Mouse (Mus musculus): ENCODE data around the gene Eps8l1. TPM values are rescaled to one million over a fixed set of nuclear protein-coding genes. Genes with fewer than 3 reads are reported as not detected.

Eps8l1 gene
- total RNA-seq, 2 experiments from 2014 or later = 1.5 to 3.7 TPM

DNA sequence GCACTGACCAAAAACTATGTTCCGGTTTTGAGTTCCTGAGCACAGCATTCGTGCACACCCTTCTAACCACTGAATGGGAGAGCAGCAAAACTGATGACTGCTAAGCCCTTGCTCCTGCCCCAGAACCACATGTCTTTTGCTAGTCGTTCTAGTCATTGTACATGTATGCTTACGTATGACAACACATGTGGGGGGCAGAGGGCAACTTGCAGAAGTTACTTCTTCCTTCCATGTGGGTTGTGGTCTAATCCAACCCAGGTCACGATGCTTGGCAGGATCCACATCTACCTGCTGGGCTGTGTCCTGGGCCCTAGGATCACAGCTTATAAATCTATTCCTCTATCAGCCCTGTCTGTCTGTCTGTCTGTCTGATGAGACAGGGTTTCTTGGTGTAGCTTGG, 43.4 kb downstream of the Eps8l1 start:
- Histone ChIP-seq H3K4me3 (no peak overlapping the region), H3K27ac (peak overlapping the region; percentile 54; the same call in 1 of the 2 replicates)
- intact Hi-C loops (cut with DNase I) = loop anchor here (10.0 kb wide), 1 partner anchor 1781 kb away; the partner anchor contains the start of gene Zfp667
- no peak for DNase-seq
- no peak for TF ChIP-seq CTCF (IDR thresholded peaks at IDR 0.05)

DNA sequence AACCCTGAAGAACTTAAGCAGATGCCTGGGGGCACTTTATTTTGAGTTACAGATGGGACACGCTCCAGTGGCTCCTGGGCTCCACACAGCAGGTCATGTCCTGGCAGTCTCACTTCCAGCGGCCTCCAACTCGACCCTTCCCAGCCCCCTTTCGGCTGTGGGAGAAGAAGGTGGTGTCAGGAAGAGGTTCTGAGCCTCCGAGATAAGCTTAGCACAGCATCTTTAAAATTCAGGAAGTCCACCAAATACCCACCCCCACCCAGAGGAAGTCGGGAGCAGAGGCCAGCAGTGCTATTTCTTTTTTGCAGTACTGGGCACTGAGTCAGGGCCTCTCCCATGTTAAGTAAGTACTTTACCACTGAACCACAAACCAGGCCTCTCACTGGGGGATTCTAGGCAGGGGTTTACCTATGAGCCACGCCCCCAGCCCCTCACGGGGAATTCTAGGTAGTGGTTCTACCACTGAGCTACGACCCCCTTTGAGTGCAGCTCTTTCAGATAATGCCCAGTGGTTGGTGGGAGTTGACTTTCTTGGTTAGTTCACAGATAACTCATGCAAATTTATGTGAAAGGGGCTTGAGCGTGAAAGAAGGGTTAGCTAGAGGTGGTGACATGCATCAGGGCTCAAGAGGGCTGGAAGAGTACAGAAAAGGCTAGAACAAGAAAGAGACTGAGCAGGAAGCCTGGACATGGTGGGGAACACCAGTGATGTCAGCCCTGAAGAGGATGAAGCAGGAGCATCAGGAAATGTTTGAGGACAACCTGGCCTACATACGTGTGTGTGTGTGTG, 44.4 kb downstream of the Eps8l1 start:
- TF ChIP-seq CTCF (IDR thresholded peaks at IDR 0.05) = no peak
- intact Hi-C loops (cut with DNase I) = loop anchor here (10.0 kb wide), 1 partner anchor 1780 kb away; the partner anchor contains the start of gene Zfp667
- Histone ChIP-seq H3K27ac (peak overlapping the region; percentile 58), H3K4me3 (no peak overlapping the region)
- DNase-seq = no peak

DNA sequence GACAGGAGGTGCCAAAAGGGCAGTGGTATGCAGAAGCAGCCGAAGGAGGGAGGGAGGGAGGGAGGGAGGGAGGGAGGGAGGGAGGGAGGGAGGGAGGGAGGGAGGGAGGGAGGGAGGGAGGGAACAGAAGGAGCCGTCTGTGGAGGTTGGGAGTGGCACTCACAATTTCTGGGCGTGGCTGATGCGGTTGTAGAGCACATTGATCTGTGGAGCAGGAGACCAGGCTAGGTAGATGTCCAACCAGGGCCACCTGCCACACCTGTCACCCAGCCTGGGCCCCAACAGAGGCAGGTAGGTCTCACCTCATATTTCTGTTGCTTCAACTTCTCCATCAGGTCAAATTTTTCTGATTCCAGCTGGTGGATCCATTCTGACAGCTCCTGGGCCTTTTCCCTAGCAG, 46.7 kb downstream of the Eps8l1 start:
- TF ChIP-seq CTCF (IDR thresholded peaks at IDR 0.05) = no peak
- H3K27ac ChIP-seq = no peak overlapping the region
- no peak for DNase-seq
- intact Hi-C loops (cut with DNase I) = loop anchor here (10.0 kb wide), 1 partner anchor 1778 kb away; the partner anchor contains the start of gene Zfp667
- H3K4me3 ChIP-seq = no peak overlapping the region

DNA sequence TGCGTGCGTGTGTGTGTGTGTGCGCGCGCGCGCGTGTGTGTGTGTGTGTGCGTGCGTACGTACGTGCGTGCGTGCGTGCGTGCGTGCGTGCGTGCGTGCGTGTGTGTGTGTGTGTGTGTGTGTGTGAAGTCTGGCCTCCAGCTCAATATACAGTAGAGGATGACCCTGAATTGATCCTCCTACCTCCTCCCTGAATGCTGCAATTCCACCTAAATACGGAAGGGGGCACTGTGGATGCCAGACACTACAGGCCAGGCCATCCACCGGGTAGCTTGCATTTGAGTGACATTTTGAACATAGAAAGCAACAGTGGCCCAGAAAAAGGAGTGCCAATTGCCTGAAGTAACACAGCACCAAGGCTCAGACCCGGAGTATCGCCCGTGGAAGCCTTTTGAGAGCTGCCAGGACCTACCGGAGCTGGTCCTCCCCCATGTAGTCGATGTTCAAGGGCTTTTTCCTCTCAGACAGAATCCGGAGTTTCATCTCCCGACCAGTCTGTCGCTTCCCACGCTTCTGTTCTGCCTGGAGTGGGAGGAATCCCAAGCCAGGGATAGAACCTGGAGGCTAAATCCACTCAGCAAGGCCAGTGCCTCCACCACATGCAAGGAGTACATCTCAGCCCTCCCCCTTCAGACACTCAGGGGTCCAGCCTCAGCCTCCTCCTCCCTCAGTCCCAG, 47.7 kb downstream of the Eps8l1 start:
- Histone ChIP-seq H3K4me3 (no peak overlapping the region), H3K27ac (no peak overlapping the region)
- DNase-seq = no peak
- intact Hi-C loops (cut with DNase I) = loop anchor here (10.0 kb wide), 1 partner anchor 1777 kb away; the partner anchor contains the start of gene Zfp667
- TF ChIP-seq CTCF (IDR thresholded peaks at IDR 0.05) = peak; percentile 46

DNA sequence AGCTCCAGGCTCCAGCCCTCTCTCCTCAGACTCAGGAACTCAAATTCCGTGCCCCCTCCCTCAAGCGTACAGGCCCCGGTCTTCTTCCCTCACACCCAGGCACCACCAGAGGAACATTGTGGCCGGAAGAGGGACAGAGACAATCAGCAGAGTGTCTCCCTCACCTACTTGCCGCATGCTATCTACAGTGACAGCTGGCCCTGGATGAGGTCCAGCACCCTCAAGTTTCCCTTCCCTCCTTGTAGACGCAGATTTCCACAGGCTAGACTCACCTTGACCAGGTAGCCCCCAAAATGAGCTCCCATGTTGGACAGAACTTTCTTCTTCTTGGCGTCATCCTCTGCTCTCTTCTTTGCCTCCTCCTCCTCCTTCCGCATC, 48.3 kb downstream of the Eps8l1 start:
- TF ChIP-seq CTCF (IDR thresholded peaks at IDR 0.05) = no peak
- no peak for DNase-seq
- H3K27ac ChIP-seq = no peak overlapping the region
- no peak overlapping the region for H3K4me3 ChIP-seq
- intact Hi-C loops (cut with DNase I) = loop anchor here (10.0 kb wide), 1 partner anchor 1776 kb away; the partner anchor contains the start of gene Zfp667

DNA sequence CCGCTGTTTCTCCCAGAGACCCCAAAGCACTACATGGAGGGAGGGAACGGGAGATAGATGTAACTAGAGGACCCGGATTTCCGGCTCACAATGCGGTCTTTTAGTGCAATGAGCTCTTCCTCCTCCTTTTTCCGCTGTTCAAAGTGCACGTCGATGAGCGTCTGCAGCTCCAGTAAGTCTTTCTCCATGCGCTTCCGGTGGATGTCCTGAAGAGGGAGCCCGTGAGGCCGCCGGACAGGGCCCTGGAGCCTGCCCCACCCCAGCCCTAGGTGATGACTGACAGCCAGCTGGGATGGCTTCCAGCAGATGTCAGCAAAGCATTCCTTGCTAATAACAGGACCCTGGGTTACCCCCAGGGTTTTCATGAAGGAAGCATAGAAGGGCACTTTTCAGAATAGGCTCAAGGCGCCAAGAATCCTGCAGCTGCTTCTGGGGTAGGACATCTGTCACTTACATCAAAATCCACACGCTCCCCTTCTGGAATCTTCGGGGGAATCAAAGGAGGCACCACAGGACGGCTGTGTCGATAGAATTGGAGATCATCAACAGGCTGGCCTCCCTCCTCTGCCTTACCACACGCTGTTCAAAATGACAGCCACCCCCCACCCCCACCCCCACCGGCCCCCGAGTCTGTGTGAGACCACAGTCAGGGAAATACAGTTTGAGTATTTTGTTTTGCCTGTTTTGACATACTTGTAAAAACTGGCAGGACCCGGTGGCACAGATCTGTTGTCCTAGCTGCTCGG, 49.6 kb downstream of the Eps8l1 start:
- H3K4me3 ChIP-seq = 0 out of 2 replicates have a peak overlapping the region, but pooled peaks have one; percentile 23
- peak; percentile 93 for TF ChIP-seq CTCF (IDR thresholded peaks at IDR 0.05)
- peak overlapping the region; percentile 31; the same call in 1 of the 2 replicates for H3K27ac ChIP-seq
- peak; percentile 81 for DNase-seq
- intact Hi-C loops (cut with DNase I) = loop anchor here (10.0 kb wide), 1 partner anchor 1775 kb away; the partner anchor contains the start of gene Zfp667

DNA sequence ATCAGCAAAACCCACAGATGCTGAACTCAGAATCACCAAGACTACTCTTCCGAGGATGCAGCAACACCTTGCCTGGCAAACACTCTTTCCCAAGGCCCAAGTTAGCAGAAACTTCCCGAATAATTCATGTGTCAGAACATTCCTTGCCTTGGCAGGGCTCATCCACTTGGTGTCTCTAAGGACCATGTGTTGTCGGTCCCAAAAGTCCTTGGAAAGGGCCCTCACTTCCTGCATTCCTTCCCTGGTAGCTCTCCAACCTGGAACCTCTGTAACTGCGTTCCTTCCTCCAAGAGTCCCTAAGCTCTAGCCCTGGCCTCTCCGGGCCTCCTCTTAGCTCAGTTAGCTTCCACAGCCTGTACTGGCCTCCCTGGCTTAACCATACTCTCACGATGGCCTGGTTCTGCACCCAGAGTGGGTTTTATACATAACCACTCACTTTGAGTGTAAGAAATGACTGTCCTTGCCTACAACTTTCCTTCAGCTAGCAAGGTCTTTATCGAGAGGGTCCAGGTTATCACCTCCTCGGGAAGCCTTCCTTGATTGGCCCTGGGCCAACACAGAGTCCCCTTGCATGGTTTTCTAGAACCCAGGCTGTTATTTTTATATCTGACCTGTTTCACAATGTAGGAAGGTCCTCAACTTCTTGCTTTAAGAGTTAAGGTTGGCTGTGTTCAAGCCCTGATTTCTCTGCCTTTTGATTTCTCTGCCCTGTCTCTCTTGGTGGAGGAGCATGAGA, 51.2 kb downstream of the Eps8l1 start:
- no peak for DNase-seq
- TF ChIP-seq CTCF (IDR thresholded peaks at IDR 0.05) = no peak
- no peak overlapping the region for H3K4me3 ChIP-seq
- peak overlapping the region; percentile 50 for H3K27ac ChIP-seq
- intact Hi-C loops (cut with DNase I) = no loop called here

DNA sequence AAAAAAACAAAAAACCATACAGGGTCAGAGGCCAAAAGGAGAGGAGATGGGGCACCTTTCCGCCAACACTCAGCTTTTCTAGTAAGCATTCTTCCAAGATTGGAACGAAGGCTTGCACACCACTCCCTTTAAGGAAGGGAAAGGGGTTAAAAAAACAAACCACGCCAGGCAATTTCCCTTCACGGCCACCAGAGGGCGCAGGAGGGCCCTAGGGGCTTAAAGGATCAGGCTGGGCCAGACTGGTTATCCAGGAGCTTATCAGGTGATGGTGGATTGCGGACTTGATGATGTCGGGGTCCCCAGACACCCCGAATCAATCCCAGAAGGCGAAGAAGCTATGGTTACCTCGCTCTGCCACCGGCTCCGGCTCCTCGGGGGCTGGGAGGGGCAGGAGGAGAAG, 52.8 kb downstream of the Eps8l1 start:
- H3K4me3 ChIP-seq = peak overlapping the region; percentile 17
- DNase-seq = peak; percentile 61
- intact Hi-C loops (cut with DNase I) = no loop called here
- TF ChIP-seq CTCF (IDR thresholded peaks at IDR 0.05) = peak; percentile 93; the same call in 1 of the 2 replicates
- H3K27ac ChIP-seq = peak overlapping the region; percentile 41; the same call in 1 of the 2 replicates

DNA sequence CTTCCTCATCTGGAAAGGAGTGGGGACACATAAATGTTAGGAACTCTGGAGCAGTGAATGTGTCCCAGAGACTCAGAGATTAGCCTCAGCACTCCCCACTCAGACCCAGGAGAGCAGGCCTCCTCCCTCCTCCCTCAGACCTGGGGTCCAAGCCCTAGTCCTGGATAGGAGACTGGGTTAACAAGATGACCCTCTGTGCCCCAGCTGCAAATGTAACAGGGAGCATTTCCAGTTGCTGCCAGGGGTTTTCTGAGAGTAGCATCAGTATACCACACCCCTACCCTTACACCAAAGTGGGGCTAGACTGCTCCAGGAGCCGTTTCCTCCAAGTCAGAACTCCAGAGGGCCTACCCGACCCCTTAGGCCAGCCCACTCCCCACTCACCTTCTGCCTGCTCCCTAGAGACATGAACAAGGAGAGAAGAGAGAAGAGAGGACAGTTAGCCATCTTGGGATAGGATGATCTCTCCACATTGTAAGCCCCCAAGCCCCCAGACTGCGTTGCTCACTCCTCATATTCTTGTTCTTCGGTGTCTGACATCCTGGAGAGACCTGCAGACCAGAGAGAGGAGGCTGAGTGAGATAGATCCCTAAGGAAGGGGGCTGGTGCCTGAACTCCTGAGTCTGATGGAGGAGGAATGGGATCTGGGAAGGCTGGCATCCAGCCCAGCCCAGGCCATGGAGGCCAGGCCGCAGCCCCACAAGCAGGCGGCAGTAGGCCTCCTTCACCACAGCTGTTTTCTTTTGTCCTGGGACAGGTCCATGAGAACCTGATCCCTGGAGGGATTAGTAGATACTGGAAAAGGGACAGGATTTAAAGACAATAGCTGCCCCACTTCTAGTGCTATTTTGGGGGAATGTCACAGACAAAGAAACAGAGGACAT, 53.6 kb downstream of the Eps8l1 start:
- intact Hi-C loops (cut with DNase I) = no loop called here
- no peak for DNase-seq
- H3K27ac ChIP-seq = peak overlapping the region; percentile 41; the same call in 1 of the 2 replicates
- peak overlapping the region; percentile 17 for H3K4me3 ChIP-seq
- TF ChIP-seq CTCF (IDR thresholded peaks at IDR 0.05) = no peak

DNA sequence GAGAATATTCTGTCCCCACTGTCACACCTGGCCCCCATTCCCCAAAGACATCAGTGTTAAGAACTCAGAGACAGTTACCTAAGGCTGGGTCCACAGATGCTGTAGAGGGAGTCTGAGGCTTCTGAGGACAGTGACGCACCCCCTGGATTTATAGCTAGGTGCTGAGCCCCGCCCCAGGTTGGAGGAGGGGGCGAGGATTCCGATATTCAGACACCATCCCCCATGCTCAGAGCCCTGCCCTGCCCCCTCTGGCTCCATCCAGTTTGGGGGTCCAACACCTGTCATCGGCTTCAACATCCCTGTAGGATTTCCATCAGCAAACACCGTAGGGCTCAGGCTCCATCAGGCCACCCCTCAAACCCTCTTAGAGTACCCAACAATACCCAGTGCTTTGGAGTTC, 55.4 kb downstream of the Eps8l1 start:
- intact Hi-C loops (cut with DNase I) = no loop called here
- H3K4me3 ChIP-seq = no peak overlapping the region
- no peak for DNase-seq
- no peak for TF ChIP-seq CTCF (IDR thresholded peaks at IDR 0.05)
- H3K27ac ChIP-seq = peak overlapping the region; percentile 24; the same call in 1 of the 2 replicates
